Mouse (Mus musculus) central nervous system, embryonic 14 days (tissue): ENCODE results near the gene Helz. TPM values are rescaled to one million over a fixed set of nuclear protein-coding genes. Genes with fewer than 3 reads are reported as not detected.

Experiments
- polyA plus RNA-seq: library from polyadenylated mRNA; depleted of rRNA; stranded (reverse); fragments of >200 nt; gene quantifications from 2 replicates; pipeline ENCODE4 v1.2.3, GENCODE M21; 2012; rRNA removed

Gene Helz
- 14.0 and 14.2 TPM in 2 replicates for polyA plus RNA-seq

GRCm38 (mm10) chr11:107547351-107548203 lies at the start of gene Helz:
Gene Helz (plus strand): TSS chr11:107547930.

GRCm38 (mm10) chr11:107716332-107716938 lies 168.7 kb downstream of the Helz start, which contains the start of gene Cacng1:
Gene Cacng1 (minus strand): TSS chr11:107716522.

Other genes starting within 250 kb of the Helz start
- gene Pitpnc1, start 77.2 kb upstream of the Helz start, polyA plus RNA-seq: 23.5 and 24.8 TPM in 2 replicates
- gene Psmd12, start 68.4 kb upstream of the Helz start, polyA plus RNA-seq: 72.3 and 74.2 TPM in 2 replicates
- 1.4 and 2.9 TPM in 2 replicates for gene Cacng1, start 168.6 kb downstream of the Helz start, polyA plus RNA-seq
- gene Cacng4, start 246.6 kb downstream of the Helz start, polyA plus RNA-seq: 95.3 and 99.5 TPM in 2 replicates